19 mouse cellular contexts compared by ENCODE assay signal in the genomic region with DNA sequence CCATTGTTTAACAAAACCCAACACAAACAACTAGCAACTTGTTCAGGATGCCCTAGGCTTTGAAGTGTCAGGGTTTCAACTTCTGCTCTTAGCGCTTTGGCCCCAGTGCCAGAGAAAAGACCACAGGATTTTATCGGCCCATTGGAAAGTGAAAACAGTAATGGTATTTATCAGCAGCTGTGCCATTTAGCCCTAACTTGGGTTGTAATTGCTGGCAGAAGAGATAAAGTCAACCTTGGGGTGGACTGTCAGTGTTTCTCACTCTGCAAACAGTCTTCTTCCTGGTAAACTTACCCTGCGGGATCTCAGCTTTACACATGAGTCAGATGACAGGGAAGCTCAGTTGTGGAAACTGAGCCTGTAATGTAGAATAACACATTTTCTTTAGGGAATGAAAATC. TPM values are rescaled to one million over a fixed set of nuclear protein-coding genes. Genes with fewer than 3 reads are reported as not detected.
DNase-seq lines count a peak whose midpoint lies in the region; ATAC-seq and TF ChIP-seq lines count a peak whose summit lies in the region.
"Had no signal": no experiment of that assay in that cellular context is flagged by ENCODE, and none has a peak within 500 bp of the region (broad histone marks: within the 10 kb centered on the region; RNA-seq: fewer than 3 reads in every experiment).

No protein-coding gene starts in this region.

- H3K4me1 ChIP-seq in kidney, adult 2 months (ENCODE audit: control insufficient read depth, insufficient read depth, low read length), result peaks cover 4% of the 10 kb centered on the region; the same call in 1 of the 2 replicates
- peaks cover 23% of the 10 kb centered on the region for H3K4me1 ChIP-seq in brown adipose tissue, adult 24 weeks (ENCODE audit: control insufficient read depth, insufficient read depth, insufficient read length, low read length)
- H3K4me1 ChIP-seq in intestine, embryonic 15.5 days (replicated peaks), result no peaks in the 10 kb centered on the region; the same call in 1 of the 2 replicates
- peaks cover 31% of the 10 kb centered on the region for H3K4me1 ChIP-seq in liver, embryonic 16.5 days (ENCODE audit: control insufficient read depth, low read depth, low read length)
- H3K4me1 ChIP-seq: limb, embryonic 13.5 days; midbrain, embryonic 12.5 days had no signal

- H3K9me3 ChIP-seq in intestine, embryonic 15.5 days, result no peaks in the 10 kb centered on the region
- no peaks in the 10 kb centered on the region for H3K9me3 ChIP-seq in liver, embryonic 16.5 days (replicated peaks; ENCODE audit: control insufficient read depth, low read length)
- H3K9me3 ChIP-seq: heart, embryonic 15.5 days; midbrain, embryonic 12.5 days had no signal

- TF ChIP-seq POLR2A in kidney, adult 2 months (IDR thresholded peaks at IDR 0.05; ENCODE audit: low read depth, low read length), result no peak

- no peaks in the 10 kb centered on the region for H3K27me3 ChIP-seq in kidney, adult 2 months (replicated peaks; ENCODE audit: control insufficient read depth, insufficient read depth, low read length)
- no peaks in the 10 kb centered on the region for H3K27me3 ChIP-seq in intestine, embryonic 15.5 days (replicated peaks)
- no peaks in the 10 kb centered on the region for H3K27me3 ChIP-seq in liver, embryonic 16.5 days (ENCODE audit: control insufficient read depth, insufficient read depth, low read depth, low read length)
- H3K27me3 ChIP-seq: limb, embryonic 13.5 days; midbrain, embryonic 12.5 days had no signal

- H3K9ac ChIP-seq in intestine, embryonic 15.5 days, result no peak overlapping the region
- H3K9ac ChIP-seq in liver, embryonic 16.5 days (ENCODE audit: low read depth, low read length), result peak overlapping the region; percentile 16; the same call in 1 of the 2 replicates
- H3K9ac ChIP-seq: heart, embryonic 15.5 days; hindbrain, embryonic 14.5 days; limb, embryonic 13.5 days; midbrain, embryonic 12.5 days had no signal

- H3K4me2 ChIP-seq in intestine, embryonic 15.5 days (replicated peaks), result no peak overlapping the region
- peak overlapping the region; percentile 41 for H3K4me2 ChIP-seq in liver, embryonic 16.5 days (ENCODE audit: low read depth, low read length)
- H3K4me2 ChIP-seq: heart, embryonic 15.5 days; hindbrain, embryonic 14.5 days; limb, embryonic 13.5 days; midbrain, embryonic 12.5 days had no signal

- TF ChIP-seq CTCF in kidney, adult 2 months (conservative IDR thresholded peaks at IDR 0.05; ENCODE audit: insufficient read depth, insufficient read length, low read depth, low read length), result no peak

- DNase-seq in kidney, adult 2 months, result peak; percentile 44
- no peak for DNase-seq in kidney, adult 18-20 months
- no peak for DNase-seq in cerebellum, postnatal 10 days
- no peak for DNase-seq in adrenal gland, adult 2 months
- DNase-seq in left cerebral cortex, adult 9 months (ENCODE audit: low spot score in 2 of 2), result no peak
- DNase-seq: B cell, adult 2 months; cerebellum, adult 9-11 months; kidney, adult 8-10 months; lung, postnatal 14 days; right cerebral cortex, postnatal 14 days; thymus, adult 18-20 months had no signal

- no peak overlapping the region for H3K27ac ChIP-seq in kidney, adult 2 months (ENCODE audit: insufficient read depth, low read depth, low read length)
- H3K27ac ChIP-seq in brown adipose tissue, adult 24 weeks (replicated peaks; ENCODE audit: low read depth, low read length), result 0 out of 2 replicates have a peak overlapping the region, but pooled peaks have one; percentile 1
- no peak overlapping the region for H3K27ac ChIP-seq in intestine, embryonic 15.5 days
- peak overlapping the region; percentile 80 for H3K27ac ChIP-seq in liver, embryonic 16.5 days (ENCODE audit: low read length)
- H3K27ac ChIP-seq: heart, embryonic 15.5 days; hindbrain, embryonic 14.5 days; left cerebral cortex, adult 2 months; limb, embryonic 13.5 days; midbrain, embryonic 12.5 days had no signal

- peak; percentile 58; the same call in 1 of the 2 replicates for ATAC-seq in intestine, embryonic 15.5 days
- peak; percentile 87 for ATAC-seq in liver, embryonic 16.5 days (ENCODE audit: low read depth)

- H3K36me3 ChIP-seq in kidney, adult 2 months (ENCODE audit: control insufficient read depth, insufficient read depth, low read length), result no peaks in the 10 kb centered on the region
- no peaks in the 10 kb centered on the region for H3K36me3 ChIP-seq in intestine, embryonic 15.5 days
- no peaks in the 10 kb centered on the region for H3K36me3 ChIP-seq in liver, embryonic 16.5 days (ENCODE audit: control insufficient read depth, insufficient read depth)
- H3K36me3 ChIP-seq: heart, embryonic 15.5 days; limb, embryonic 13.5 days; midbrain, embryonic 12.5 days had no signal

- WGBS in kidney, adult 2 months, result 58% methylated on average over 3 of the region's 3 CpGs
- WGBS in intestine, embryonic 15.5 days, result 30% methylated on average over 3 of the region's 3 CpGs
- WGBS in liver, embryonic 16.5 days (ENCODE audit: insufficient replicate concordance), result 7% methylated on average over 3 of the region's 3 CpGs

- no peak overlapping the region for H3K4me3 ChIP-seq in kidney, adult 2 months (ENCODE audit: insufficient read depth, low read depth, low read length)
- H3K4me3 ChIP-seq in brown adipose tissue, adult 24 weeks (ENCODE audit: insufficient read depth, low read depth, low read length), result no peak overlapping the region
- no peak overlapping the region for H3K4me3 ChIP-seq in intestine, embryonic 15.5 days (replicated peaks)
- peak overlapping the region; percentile 7; the same call in 1 of the 2 replicates for H3K4me3 ChIP-seq in liver, embryonic 16.5 days (ENCODE audit: low read depth, low read length)
- H3K4me3 ChIP-seq: heart, embryonic 15.5 days; left cerebral cortex, adult 2 months; limb, embryonic 13.5 days; midbrain, embryonic 12.5 days had no signal

RNA-seq across cellular contexts. Expression of gene Lrch1, which starts 24.5 kb away (rescaled TPM):
- 8.2 and 8.4 TPM in 2 replicates for polyA plus RNA-seq in kidney, adult 2 months (2012; rRNA removed)
- 3.8 and 7.1 TPM in 2 replicates for polyA plus RNA-seq in brown adipose tissue, adult 24 weeks (2012; ENCODE audit: insufficient read depth, insufficient read length, missing spikeins)
- polyA plus RNA-seq in intestine, embryonic 15.5 days (2015; fragmentation: Nextera tagmentation; extraction: Ambion mirVana), result 11.8 and 12.5 TPM in 2 replicates
- 4.1 and 4.5 TPM in 2 replicates for polyA plus RNA-seq in liver, embryonic 16.5 days (2015; fragmentation: Nextera tagmentation; extraction: Ambion mirVana)
- 10 to 100 TPM; 10.8 to 15.0 TPM for total RNA-seq in adrenal gland, adult 2 months (2021)
- 4.7 and 5.3 TPM in 2 replicates for polyA plus RNA-seq in adrenal gland, adult 2 months (2012; rRNA removed)

RNA-seq across cellular contexts. Expression of gene Rubcnl, which starts 43.6 kb away (rescaled TPM):
- polyA plus RNA-seq in kidney, adult 2 months (2012; rRNA removed), result 0.27 and 1.2 TPM in 2 replicates
- polyA plus RNA-seq in brown adipose tissue, adult 24 weeks (2012; ENCODE audit: insufficient read depth, insufficient read length, missing spikeins), result 0.44 TPM in 1 of 2 replicates, not detected in the other
- 0.43 and 0.55 TPM in 2 replicates for polyA plus RNA-seq in intestine, embryonic 15.5 days (2015; fragmentation: Nextera tagmentation; extraction: Ambion mirVana)
- 0.23 and 0.33 TPM in 2 replicates for polyA plus RNA-seq in liver, embryonic 16.5 days (2015; fragmentation: Nextera tagmentation; extraction: Ambion mirVana)
- total RNA-seq in adrenal gland, adult 2 months (2021), result 1 to 10 TPM in 1 of 2 experiments, under 1 TPM in 1; 0.32 to 4.1 TPM
- 0.12 and 0.91 TPM in 2 replicates for polyA plus RNA-seq in adrenal gland, adult 2 months (2012; rRNA removed)

Comparison
In these comparisons a context has a peak if more than half of its experiments do, and no peak if none do; other contexts are left out.
1. H3K27ac ChIP-seq: peak in brown adipose tissue, adult 24 weeks (single experiment) and liver, embryonic 16.5 days (single experiment); none in kidney, adult 2 months (single experiment) and intestine, embryonic 15.5 days (single experiment).